Mouse (Mus musculus): ENCODE data around the gene Ralgapa1.

DNA sequence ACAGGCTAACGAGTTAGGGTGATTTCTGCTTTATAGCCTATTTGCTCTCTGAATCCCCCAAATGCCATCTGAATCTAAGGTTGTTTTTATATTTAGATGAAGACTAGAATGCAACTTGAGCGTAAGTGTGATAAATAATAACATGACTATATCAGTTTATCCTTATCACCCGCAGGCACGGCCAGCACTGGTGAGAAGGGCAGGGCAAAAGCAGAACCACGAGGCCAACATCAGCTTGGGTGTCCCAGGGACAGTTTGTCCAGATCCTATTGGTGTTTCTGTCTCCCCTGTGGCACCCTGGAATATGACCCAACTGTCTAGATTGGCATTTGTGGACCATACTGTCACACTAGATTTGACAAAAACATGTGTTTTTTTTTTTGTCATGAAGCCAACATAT, 197.7 kb downstream of the Ralgapa1 start:
- TF ChIP-seq CTCF (IDR thresholded peaks at IDR 0.05; ENCODE audit: control insufficient read depth, insufficient read depth, insufficient read length), result no peak
- no peak for TF ChIP-seq CEBPB (IDR thresholded peaks at IDR 0.05; ENCODE audit: low read depth)

Measured in C2C12 (cell line).